Mouse (Mus musculus) heart, adult 2 months (tissue): Measurements from ENCODE around the gene Npas1.

Experiments used
- CTCF ChIP-seq: fragments of 200-600 bp; IDR thresholded peaks from 2 replicates; pipeline ENCODE4 v1.8.1; 2022; ENCODE audit warnings: antibody characterized with exemption, mild to moderate bottlenecking, moderate library complexity
- EP300 ChIP-seq: fragments of 200-500 bp; IDR thresholded peaks from 2 replicates; pipeline ENCODE4 v1.6.1; 2011; ENCODE audit warnings: low read depth, low read length, control low read depth; ENCODE audit not compliant: insufficient read depth
- POLR2A ChIP-seq: fragments of 200-500 bp; IDR thresholded peaks from 2 replicates; pipeline ENCODE4 v1.6.1; 2011; ENCODE audit warnings: mild to moderate bottlenecking, low read depth, low read length, control low read depth; ENCODE audit not compliant: insufficient read depth

DNA sequence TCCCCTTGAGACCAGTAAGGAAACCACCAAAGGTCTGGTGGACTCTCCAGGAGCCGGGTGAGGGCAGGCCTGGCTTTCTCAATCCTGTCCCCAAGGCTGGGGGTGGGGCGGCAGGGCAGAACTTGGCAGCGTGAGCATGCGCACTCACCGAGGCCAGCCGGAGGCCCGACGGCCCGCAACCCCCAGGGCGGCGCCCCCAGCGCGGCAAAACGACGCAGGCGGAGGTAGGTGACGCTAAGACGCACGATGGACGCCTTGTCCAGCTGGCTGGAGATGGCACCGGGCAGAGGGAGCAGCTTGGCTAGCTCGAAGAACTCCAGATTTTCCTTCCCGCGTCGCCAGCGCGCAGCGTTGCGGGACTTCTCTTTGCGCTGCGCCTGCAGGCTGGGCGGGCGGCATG, 3.1 kb downstream of the Npas1 start:
- TF ChIP-seq POLR2A = no peak
- TF ChIP-seq CTCF = no peak
- no peak for TF ChIP-seq EP300
